Mouse (Mus musculus): ENCODE measurements around the gene Hist1h2ai. TPM values are rescaled to one million over a fixed set of nuclear protein-coding genes. Genes with fewer than 3 reads are reported as not detected.
"Not testable (repeated sequence)": the region's sequence is repeated elsewhere in the genome, so short reads cannot be mapped to it uniquely, and the experiment has no call there.

Hist1h2ai gene
- polyA plus RNA-seq (2014; fragmentation: Nextera tagmentation; extraction: Ambion mirVana), result 13.2 and 45.9 TPM in 2 replicates

- ATAC-seq (peak; percentile 94), DNase-seq (ENCODE audit: low spot score) (peak; percentile 99)
- Histone ChIP-seq H3K4me2 (ENCODE audit: low read length) (peak within 1 kb of the TSS; percentile 84), H3K4me3 (ENCODE audit: low read depth, low read length) (peak within 1 kb of the TSS; percentile 40), H3K9ac (ENCODE audit: low read length) (peak within 1 kb of the TSS; percentile 80), H3K4me1 (ENCODE audit: control insufficient read depth, insufficient read depth, low read length) (peaks cover 25% of the 10 kb centered on the region), H3K27ac (ENCODE audit: low read depth, low read length) (peak within 1 kb of the TSS; percentile 94)
- not testable (repeated sequence) for H3K36me3 ChIP-seq (ENCODE audit: control insufficient read depth, insufficient read depth, low read length); H3K9me3 ChIP-seq (replicated peaks; ENCODE audit: control insufficient read depth, low read length); H3K27me3 ChIP-seq (replicated peaks; ENCODE audit: control insufficient read depth, insufficient read depth, low read length)
- under 1% methylated on average over 26 of the region's 50 CpGs for WGBS
Measured at GRCm38 (mm10) chr13:21715864-21716539, at the start of gene Hist1h2ai, which contains the start of gene Hist1h2bl. TSS of gene Hist1h2ai (plus strand) at chr13:21716422. TSS of gene Hist1h2bl (minus strand) at chr13:21716143.

DNA sequence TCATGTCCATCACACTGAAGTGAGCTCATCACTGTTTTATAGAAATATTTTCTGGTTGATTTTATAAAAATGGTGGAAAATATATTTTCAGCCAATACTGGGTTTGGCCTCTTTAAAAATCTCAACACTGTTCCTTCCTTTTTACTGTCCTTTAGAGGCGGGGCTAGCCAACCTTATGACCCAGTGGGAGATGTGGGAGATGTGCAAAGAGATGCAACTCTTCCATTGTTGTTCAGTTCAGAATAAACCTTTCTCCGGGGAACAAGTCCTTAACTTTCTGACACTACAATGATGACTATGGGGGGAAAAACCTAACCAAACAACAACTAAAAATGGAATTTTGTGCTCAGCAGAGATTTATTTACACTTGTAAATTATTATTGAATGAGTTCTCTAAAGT, 38.9 kb upstream of the Hist1h2ai start, which contains the start of gene Olfr1360:
Gene Olfr1360, minus strand, starts transcription at position 101 of the 400 bp plus-strand sequence.
- WGBS, result 90% methylated on average over 2 of the region's 2 CpGs
- no peak for ATAC-seq

GRCm38 (mm10) chr13:21697811-21698210, 18.4 kb upstream of the Hist1h2ai start, which contains the start of gene Olfr1359:
TSS of gene Olfr1359 (plus strand) at chr13:21698111.
- no peak within 1 kb of the TSS for H3K4me2 ChIP-seq (ENCODE audit: low read length)
- DNase-seq (ENCODE audit: low spot score), result no peak
- H3K27me3 ChIP-seq (replicated peaks; ENCODE audit: control insufficient read depth, insufficient read depth, low read length), result no peaks in the 10 kb centered on the region
- H3K9ac ChIP-seq (ENCODE audit: low read length), result no peak within 1 kb of the TSS
- ATAC-seq, result no peak
- no peaks in the 10 kb centered on the region for H3K4me1 ChIP-seq (ENCODE audit: control insufficient read depth, insufficient read depth, low read length)
- no peak within 1 kb of the TSS for H3K4me3 ChIP-seq (ENCODE audit: low read depth, low read length)
- H3K9me3 ChIP-seq (replicated peaks; ENCODE audit: control insufficient read depth, low read length), result no peaks in the 10 kb centered on the region
- no peak within 1 kb of the TSS for H3K27ac ChIP-seq (ENCODE audit: low read depth, low read length)
- no peaks in the 10 kb centered on the region for H3K36me3 ChIP-seq (ENCODE audit: control insufficient read depth, insufficient read depth, low read length)

More for the DNA sequence above, 38.9 kb upstream of the Hist1h2ai start, which contains the start of gene Olfr1360:
- Histone ChIP-seq H3K27ac (ENCODE audit: low read depth, low read length) (no peak within 1 kb of the TSS), H3K4me2 (ENCODE audit: low read length) (no peak within 1 kb of the TSS), H3K9ac (ENCODE audit: low read length) (no peak within 1 kb of the TSS), H3K27me3 (replicated peaks; ENCODE audit: control insufficient read depth, insufficient read depth, low read length) (no peaks in the 10 kb centered on the region), H3K4me1 (ENCODE audit: control insufficient read depth, insufficient read depth, low read length) (no peaks in the 10 kb centered on the region), H3K4me3 (ENCODE audit: low read depth, low read length) (no peak within 1 kb of the TSS), H3K36me3 (ENCODE audit: control insufficient read depth, insufficient read depth, low read length) (no peaks in the 10 kb centered on the region), H3K9me3 (replicated peaks; ENCODE audit: control insufficient read depth, low read length) (no peaks in the 10 kb centered on the region)
- no peak for DNase-seq (ENCODE audit: low spot score)

DNA sequence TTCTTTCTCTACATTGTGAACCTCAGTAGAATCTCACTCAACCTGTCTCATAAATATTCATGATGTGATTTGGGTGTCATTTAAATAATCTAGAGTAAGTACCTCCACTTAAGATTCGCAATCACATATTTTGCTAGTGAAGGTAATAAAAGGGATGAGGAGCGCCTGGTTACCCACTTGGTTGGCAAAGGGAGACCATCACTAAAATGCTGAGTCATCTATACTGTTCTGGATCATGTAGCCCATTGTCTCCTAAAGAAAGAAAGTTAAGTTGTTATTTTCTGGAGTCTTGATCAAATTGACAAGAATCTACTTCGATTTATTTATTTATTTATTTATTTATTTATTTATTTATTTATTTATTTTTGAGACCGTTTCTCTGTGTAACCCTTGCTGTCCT, 9.6 kb upstream of the Hist1h2ai start:
- Histone ChIP-seq H3K27ac (ENCODE audit: low read depth, low read length) (no peak overlapping the region), H3K36me3 (ENCODE audit: control insufficient read depth, insufficient read depth, low read length) (no peaks in the 10 kb centered on the region), H3K4me2 (ENCODE audit: low read length) (no peak overlapping the region), H3K9me3 (replicated peaks; ENCODE audit: control insufficient read depth, low read length) (no peaks in the 10 kb centered on the region), H3K27me3 (replicated peaks; ENCODE audit: control insufficient read depth, insufficient read depth, low read length) (no peaks in the 10 kb centered on the region), H3K9ac (ENCODE audit: low read length) (no peak overlapping the region), H3K4me1 (ENCODE audit: control insufficient read depth, insufficient read depth, low read length) (no peaks in the 10 kb centered on the region), H3K4me3 (ENCODE audit: low read depth, low read length) (no peak overlapping the region)
- DNase-seq (ENCODE audit: low spot score) (no peak), ATAC-seq (no peak)
- WGBS, result 71% methylated on average over 4 of the region's 4 CpGs

GRCm38 (mm10) chr13:21710031-21710711, 6.1 kb upstream of the Hist1h2ai start:
- H3K27ac ChIP-seq (ENCODE audit: low read depth, low read length), result peak overlapping the region; percentile 66; the same call in 1 of the 2 replicates
- H3K9me3 ChIP-seq (replicated peaks; ENCODE audit: control insufficient read depth, low read length), result no peaks in the 10 kb centered on the region
- peak overlapping the region; percentile 56 for H3K4me3 ChIP-seq (ENCODE audit: low read depth, low read length)
- WGBS, result under 1% methylated on average over 32 of the region's 32 CpGs
- DNase-seq (ENCODE audit: low spot score) (peak; percentile 89), ATAC-seq (peak; percentile 86)
- H3K4me1 ChIP-seq (ENCODE audit: control insufficient read depth, insufficient read depth, low read length), result peaks cover 4% of the 10 kb centered on the region
- peak overlapping the region; percentile 63 for H3K9ac ChIP-seq (ENCODE audit: low read length)
- no peaks in the 10 kb centered on the region for H3K36me3 ChIP-seq (ENCODE audit: control insufficient read depth, insufficient read depth, low read length)
- H3K27me3 ChIP-seq (replicated peaks; ENCODE audit: control insufficient read depth, insufficient read depth, low read length), result no peaks in the 10 kb centered on the region
- peak overlapping the region; percentile 67 for H3K4me2 ChIP-seq (ENCODE audit: low read length)

- 2% methylated on average over 22 of the region's 22 CpGs for WGBS
- Histone ChIP-seq H3K27ac (ENCODE audit: low read depth, low read length) (no peak overlapping the region), H3K4me3 (ENCODE audit: low read depth, low read length) (peak overlapping the region; percentile 56), H3K9me3 (replicated peaks; ENCODE audit: control insufficient read depth, low read length) (no peaks in the 10 kb centered on the region), H3K36me3 (ENCODE audit: control insufficient read depth, insufficient read depth, low read length) (no peaks in the 10 kb centered on the region), H3K9ac (ENCODE audit: low read length) (peak overlapping the region; percentile 54), H3K4me1 (ENCODE audit: control insufficient read depth, insufficient read depth, low read length) (peaks cover 8% of the 10 kb centered on the region), H3K4me2 (ENCODE audit: low read length) (peak overlapping the region; percentile 67), H3K27me3 (replicated peaks; ENCODE audit: control insufficient read depth, insufficient read depth, low read length) (no peaks in the 10 kb centered on the region)
- DNase-seq (ENCODE audit: low spot score), result peak; percentile 84
- peak; percentile 84 for ATAC-seq
Measured at GRCm38 (mm10) chr13:21710821-21711525, 5.2 kb upstream of the Hist1h2ai start.

- Histone ChIP-seq H3K9me3 (replicated peaks; ENCODE audit: control insufficient read depth, low read length) (no peaks in the 10 kb centered on the region), H3K36me3 (ENCODE audit: control insufficient read depth, insufficient read depth, low read length) (no peaks in the 10 kb centered on the region), H3K27me3 (replicated peaks; ENCODE audit: control insufficient read depth, insufficient read depth, low read length) (no peaks in the 10 kb centered on the region), H3K9ac (ENCODE audit: low read length) (peak overlapping the region; percentile 54; the same call in 1 of the 2 replicates), H3K27ac (ENCODE audit: low read depth, low read length) (no peak overlapping the region), H3K4me3 (ENCODE audit: low read depth, low read length) (peak overlapping the region; percentile 56), H3K4me1 (ENCODE audit: control insufficient read depth, insufficient read depth, low read length) (peaks cover 8% of the 10 kb centered on the region), H3K4me2 (ENCODE audit: low read length) (peak overlapping the region; percentile 67)
- no peak for DNase-seq (ENCODE audit: low spot score)
- ATAC-seq, result no peak
- 19% methylated on average over 4 of the region's 4 CpGs for WGBS
Measured at GRCm38 (mm10) chr13:21711698-21712097, 4.5 kb upstream of the Hist1h2ai start.

DNA sequence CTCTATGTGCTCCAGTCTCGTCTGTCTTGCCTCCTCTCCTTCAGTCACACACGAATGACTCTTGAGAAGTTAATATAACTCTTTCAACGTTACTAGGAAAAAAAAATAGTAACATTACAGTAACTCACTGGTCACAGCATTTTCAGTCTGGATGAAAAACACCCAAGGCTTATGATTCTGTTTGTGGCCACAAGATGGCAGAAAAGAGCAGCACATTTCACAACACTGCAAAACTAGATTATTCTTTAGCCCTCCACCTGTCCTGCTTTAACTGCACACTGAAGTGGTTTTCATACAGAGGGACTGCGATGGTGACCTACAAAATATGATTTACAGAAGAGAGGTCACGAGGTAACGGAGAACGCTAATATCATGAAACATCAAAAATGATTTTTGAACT, 1.5 kb upstream of the Hist1h2ai start:
- peak overlapping the region; percentile 94 for H3K27ac ChIP-seq (ENCODE audit: low read depth, low read length)
- H3K36me3 ChIP-seq (ENCODE audit: control insufficient read depth, insufficient read depth, low read length), result no peaks in the 10 kb centered on the region
- H3K9ac ChIP-seq (ENCODE audit: low read length), result peak overlapping the region; percentile 69
- H3K9me3 ChIP-seq (replicated peaks; ENCODE audit: control insufficient read depth, low read length), result no peaks in the 10 kb centered on the region
- ATAC-seq (no peak), DNase-seq (ENCODE audit: low spot score) (peak; percentile 83)
- peak overlapping the region; percentile 78 for H3K4me2 ChIP-seq (ENCODE audit: low read length)
- under 1% methylated on average over 7 of the region's 7 CpGs for WGBS
- no peaks in the 10 kb centered on the region for H3K27me3 ChIP-seq (replicated peaks; ENCODE audit: control insufficient read depth, insufficient read depth, low read length)
- H3K4me3 ChIP-seq (ENCODE audit: low read depth, low read length), result peak overlapping the region; percentile 40
- peaks cover 15% of the 10 kb centered on the region for H3K4me1 ChIP-seq (ENCODE audit: control insufficient read depth, insufficient read depth, low read length)
